Mouse (Mus musculus) left cerebral cortex, postnatal 36 days (tissue): ENCODE results near the gene Egfem1. TPM values are rescaled to one million over a fixed set of nuclear protein-coding genes. Genes with fewer than 3 reads are reported as not detected.

ENCODE experiments used
- DNase-seq, 2 experiments: peaks; one replicate each; pipeline ENCODE4 v3.0.0; 2021 to 2022; ENCODE audit warnings: low spot score in 2 of 2, mixed read lengths in 1 of 2
- intact Hi-C: fragments of 180-260 bp; cut with DNase I; formaldehyde crosslinking; loops from one replicate; pipeline ENCODE4 v1.15.1; 2025
- total RNA-seq, 2 experiments: library from RNA; stranded (reverse); gene quantifications; 2 replicates each; pipeline ENCODE4 v1.2.3; 2021

Egfem1 gene
- total RNA-seq, 2 experiments from 2014 or later, result 14.9 to 22.1 TPM

GRCm38 (mm10) chr3:29132054-29132931, 50.5 kb downstream of the Egfem1 start:
- intact Hi-C loops, result no loop called here

GRCm38 (mm10) chr3:29134509-29134908, 52.7 kb downstream of the Egfem1 start:
- intact Hi-C loops, result no loop called here
- DNase-seq, result no peak

More at GRCm38 (mm10) chr3:29132054-29132931, 50.5 kb downstream of the Egfem1 start:
- DNase-seq, result no peak

- intact Hi-C loops, result no loop called here
- DNase-seq, result no peak
Measured at GRCm38 (mm10) chr3:29135176-29136064, 53.6 kb downstream of the Egfem1 start.

DNA sequence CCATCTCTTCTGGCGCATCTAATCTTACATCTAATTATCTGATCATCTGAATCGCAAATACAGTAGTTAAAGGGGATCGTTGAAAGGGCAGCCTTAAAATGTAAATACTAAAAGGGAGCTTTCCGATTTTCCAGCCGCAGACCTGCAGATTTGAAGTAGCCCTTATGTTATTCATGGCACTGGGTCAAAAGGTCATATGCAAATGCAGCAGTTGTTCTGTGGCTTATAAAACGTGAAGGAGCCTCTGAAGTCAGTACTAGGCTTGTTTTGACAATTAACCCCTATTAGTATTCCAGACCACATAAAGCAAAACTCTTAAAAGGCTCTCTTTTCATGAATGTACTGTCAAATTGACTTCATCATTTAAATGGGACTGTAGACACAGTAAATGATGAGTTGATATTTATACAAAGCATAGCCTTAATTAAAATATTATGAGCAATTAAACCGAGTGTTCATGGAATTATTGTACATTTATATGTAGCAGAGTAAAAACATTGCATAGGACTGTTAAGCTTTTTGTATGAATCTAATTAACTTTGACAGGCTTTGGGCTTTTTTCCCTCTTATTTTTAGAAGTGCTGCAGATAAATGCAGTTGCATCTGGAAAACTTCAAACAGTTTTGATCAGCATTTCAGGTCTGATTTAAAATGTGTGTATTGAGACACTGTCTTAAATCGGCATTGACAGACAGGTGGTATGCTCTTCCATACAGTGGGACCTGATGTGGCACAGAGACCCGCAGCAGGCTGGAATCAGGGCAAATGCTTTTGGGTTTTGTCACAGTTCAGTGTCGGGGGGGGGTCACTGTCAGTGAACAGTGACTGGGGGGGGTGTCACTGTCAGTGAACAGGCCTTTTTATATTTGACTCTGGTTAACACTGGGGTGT, 54.5 kb downstream of the Egfem1 start:
- no peak for DNase-seq
- intact Hi-C loops, result no loop called here

DNA sequence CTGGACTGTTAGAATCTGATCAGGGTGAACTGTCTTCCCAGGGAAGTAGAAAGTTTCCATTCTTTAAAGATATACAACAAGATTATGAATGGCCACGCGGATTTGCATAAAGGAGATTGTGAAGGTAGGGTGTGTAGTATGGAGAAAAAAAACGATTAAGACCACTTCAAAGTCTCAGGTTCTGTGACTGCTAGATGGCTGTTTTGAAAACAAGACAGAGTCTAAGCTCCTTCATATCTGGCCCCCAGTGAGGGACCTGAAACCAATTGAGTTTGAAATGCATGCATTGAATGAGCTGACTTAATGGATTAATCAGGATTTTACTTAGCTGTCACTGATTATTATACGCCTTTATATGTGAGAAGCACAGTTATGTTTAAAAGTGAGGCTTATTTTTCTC, 86.6 kb downstream of the Egfem1 start:
- no peak for DNase-seq
- intact Hi-C loops, result no loop called here

DNA sequence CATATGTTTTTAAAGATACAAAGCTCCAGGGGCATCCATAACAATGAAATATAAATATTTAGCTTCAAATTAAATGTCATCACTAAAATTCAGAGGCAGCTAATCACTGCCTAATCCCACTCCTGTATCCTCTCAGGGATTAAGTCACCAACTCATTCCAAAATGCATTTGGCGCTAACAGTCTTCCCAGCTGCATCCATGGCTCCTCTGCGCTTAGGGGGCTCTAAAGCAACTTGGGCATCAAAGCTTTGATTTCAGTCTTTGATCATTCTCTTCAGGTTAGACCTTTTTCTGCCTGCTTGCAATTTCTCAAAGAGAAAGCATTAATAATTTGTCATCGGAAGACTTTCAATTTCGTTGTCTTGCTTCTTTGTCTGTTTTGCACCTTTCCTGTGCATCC, 87.2 kb downstream of the Egfem1 start:
- DNase-seq, result no peak
- intact Hi-C loops, result no loop called here

DNA sequence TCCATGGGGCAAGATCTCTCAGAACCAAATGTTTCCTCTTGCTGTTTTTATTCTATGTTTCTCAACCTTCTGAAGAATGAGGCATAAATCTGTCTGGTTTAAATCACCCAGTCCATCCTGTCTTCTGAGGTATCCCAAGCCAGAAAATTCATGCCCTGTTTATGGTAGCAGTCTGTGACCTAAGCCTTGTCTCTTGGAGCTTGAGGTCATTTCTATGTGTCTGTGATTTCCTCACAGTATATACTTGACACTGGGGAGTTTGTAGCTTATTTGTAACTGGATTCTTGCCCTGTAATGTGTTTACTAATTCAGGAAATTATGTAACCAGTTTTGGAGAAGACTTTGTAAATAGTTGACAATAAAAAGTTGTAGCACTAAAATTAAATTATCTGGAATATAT, 95.2 kb downstream of the Egfem1 start:
- no peak for DNase-seq
- intact Hi-C loops, result no loop called here

DNA sequence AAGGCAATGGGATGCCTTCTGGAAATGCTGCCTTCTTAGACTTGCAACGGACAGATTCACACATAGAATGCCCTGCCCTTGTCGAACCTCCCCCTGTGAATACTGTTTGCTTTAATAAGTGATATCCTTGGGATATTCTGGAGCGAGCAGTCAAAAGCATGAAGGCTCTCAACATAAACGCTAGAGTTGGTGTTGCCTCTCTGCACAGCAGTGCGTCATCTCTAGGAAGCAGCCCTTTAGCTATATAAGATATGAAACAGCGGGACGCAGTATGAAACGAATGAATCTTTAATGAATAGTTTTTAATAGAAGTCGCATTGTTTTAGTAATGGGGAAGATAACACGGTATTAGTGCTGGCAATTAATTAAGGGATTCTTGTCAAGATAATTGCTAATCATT, 101.2 kb downstream of the Egfem1 start:
- intact Hi-C loops, result no loop called here
- DNase-seq, result no peak

DNA sequence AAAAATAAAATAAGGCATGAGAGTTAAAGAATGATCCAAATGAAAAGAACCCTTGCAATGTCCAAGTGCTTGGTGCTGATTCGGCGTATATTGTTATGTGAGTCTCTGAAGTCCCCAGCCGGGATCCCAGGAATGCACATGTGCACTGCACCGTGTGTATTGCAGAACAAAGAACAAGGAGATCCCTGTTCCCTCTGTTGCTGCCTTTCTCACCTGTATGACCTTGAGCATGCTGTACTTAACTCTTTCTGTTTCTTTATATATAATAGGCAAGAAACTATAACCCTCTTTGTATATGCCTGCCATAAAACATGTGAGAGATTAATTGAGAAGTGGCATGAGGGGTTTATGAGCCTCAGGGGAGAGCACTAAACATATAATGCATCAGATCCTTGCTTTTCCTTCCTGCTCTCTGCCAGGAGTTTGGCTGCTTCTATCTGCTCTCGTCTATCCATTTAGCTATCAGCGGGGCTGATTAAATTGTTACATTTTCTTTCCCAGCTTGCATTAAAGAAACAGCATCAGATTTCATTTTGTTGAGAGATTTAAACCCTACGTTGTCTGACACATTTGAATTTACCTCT, 101.9 kb downstream of the Egfem1 start:
- DNase-seq, result no peak
- intact Hi-C loops, result no loop called here

DNA sequence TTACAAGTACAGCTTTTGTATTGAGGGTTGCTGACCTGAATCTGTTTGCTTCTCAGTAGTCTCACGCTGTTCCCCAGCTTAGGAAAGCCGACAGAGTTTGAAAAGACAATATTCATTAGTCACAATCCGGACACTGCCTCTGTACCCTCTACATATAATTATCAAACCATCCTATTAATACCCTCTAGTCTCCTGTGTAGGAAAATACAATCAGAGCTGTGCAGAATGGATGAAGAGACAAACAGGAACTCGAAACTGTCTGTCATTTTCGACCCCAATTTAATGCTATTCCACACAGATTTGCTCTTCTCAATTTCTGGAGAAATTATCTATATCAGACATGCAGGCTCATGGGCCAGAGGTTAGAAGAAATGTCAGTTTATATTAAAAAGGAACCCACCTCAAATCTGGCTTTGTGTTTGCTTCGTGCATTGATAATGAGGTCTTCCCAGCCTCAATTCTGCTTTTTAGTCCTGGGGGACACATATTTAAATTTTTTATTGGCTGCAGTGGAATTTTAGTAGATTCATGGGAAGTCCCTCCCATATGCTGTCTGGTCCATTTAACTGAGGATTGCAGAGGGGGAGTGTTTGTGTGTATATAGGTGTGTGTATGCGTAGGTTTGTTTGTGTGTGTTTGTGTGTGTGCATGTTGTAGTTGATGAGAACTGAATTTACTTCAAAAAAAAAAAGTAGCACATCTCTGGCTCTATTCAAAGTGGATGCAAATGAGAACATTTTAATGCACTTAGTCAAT, 102.8 kb downstream of the Egfem1 start:
- no peak for DNase-seq
- intact Hi-C loops, result no loop called here

- intact Hi-C loops, result no loop called here
- no peak for DNase-seq
Measured at GRCm38 (mm10) chr3:29190263-29190662, 108.4 kb downstream of the Egfem1 start.

GRCm38 (mm10) chr3:29197727-29198512, 116.1 kb downstream of the Egfem1 start:
- intact Hi-C loops, result no loop called here
- no peak for DNase-seq

- peak in 1 of 2 experiments; percentile 15 for DNase-seq
Measured at GRCm38 (mm10) chr3:29200601-29201000, 118.8 kb downstream of the Egfem1 start.

DNA sequence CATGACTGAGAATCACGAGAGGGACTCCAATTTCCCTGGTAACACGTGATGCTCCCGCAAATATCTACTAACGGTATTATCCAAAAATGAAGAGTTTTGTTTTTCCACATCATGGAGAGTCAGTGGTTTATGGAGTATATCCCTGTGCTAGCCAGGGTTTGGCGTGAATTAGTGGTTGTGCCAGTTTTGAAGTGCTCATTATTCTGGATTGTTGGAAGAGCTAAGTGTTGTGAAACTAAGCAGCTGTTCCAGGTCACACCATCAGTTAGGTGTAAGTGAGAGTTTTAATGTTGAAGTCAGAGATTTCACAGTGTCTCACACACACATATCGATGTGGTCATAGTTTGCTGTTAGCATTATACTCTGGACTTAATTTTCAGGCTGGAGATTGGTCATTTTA, 120.7 kb downstream of the Egfem1 start:
- DNase-seq, result no peak
- intact Hi-C loops, result no loop called here

More at GRCm38 (mm10) chr3:29200601-29201000, 118.8 kb downstream of the Egfem1 start:
- intact Hi-C loops, result no loop called here

- intact Hi-C loops, result no loop called here
- DNase-seq, result no peak
Measured at GRCm38 (mm10) chr3:29222414-29222813, 140.6 kb downstream of the Egfem1 start.

DNA sequence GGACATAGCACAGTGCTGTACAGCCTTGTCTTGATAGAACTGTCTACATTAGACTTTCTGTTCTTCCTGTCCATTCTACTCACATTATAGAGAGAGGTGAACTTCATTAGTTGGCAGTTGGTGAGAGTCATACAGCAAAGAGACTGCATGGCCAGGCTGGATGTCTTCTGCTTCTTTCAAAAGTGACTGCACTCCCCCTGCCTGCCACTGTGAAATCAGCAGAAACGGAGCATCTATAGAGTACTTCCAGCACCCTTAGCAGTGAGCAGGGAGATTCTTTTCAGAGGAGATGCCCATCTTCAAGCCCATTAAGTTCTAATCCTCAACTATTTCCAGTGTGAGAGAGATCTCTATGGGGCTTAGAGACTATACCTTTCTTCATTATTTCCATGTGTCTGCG, 147.9 kb downstream of the Egfem1 start:
- no peak for DNase-seq
- intact Hi-C loops, result no loop called here

- no peak for DNase-seq
- intact Hi-C loops, result no loop called here
Measured at GRCm38 (mm10) chr3:29235477-29235876, 153.7 kb downstream of the Egfem1 start.

GRCm38 (mm10) chr3:29236517-29236916, 154.7 kb downstream of the Egfem1 start:
- intact Hi-C loops, result no loop called here
- no peak for DNase-seq
